13 mouse cellular contexts compared by ENCODE assay signal in genomic region chr8:20630766-20631165, GRCm38 (mm10). TPM values are rescaled to one million over a fixed set of nuclear protein-coding genes. Genes with fewer than 3 reads are reported as not detected.
"Had no signal": no experiment of that assay in that cellular context is flagged by ENCODE, and none has a peak within 500 bp of the region (broad histone marks: within the 10 kb centered on the region; RNA-seq: fewer than 3 reads in every experiment).

No protein-coding gene starts in this region.

RNA-seq across cellular contexts. Expression of gene Gm21119, which starts 16.0 kb away (rescaled TPM):
- total RNA-seq: granulocyte monocyte progenitor cell, adult 5-6 weeks had no signal
- polyA plus RNA-seq: heart, adult 2 months; heart, postnatal 0 days; hindbrain, embryonic 10.5 days; hindbrain, embryonic 12.5 days; kidney, embryonic 14.5 days; kidney, embryonic 16.5 days; large intestine, adult 2 months; limb, embryonic 11.5 days; liver, adult 2 months; liver, embryonic 12.5 days; liver, embryonic 14.5 days; liver, embryonic 16.5 days had no signal
